Mouse (Mus musculus): ENCODE measurements around the gene 3425401B19Rik. TPM values are rescaled to one million over a fixed set of nuclear protein-coding genes. Genes with fewer than 3 reads are reported as not detected.

The 3425401B19Rik gene
- 0.23 and 0.37 TPM in 2 replicates for total RNA-seq (2017)

GRCm38 (mm10) chr14:32685124-32685826 lies at the start of gene 3425401B19Rik:
3425401B19Rik (minus strand) TSS chr14:32685293.
- ATAC-seq (ENCODE audit: extremely low read depth, insufficient number of reproducible peaks, low FRiP score, poor library complexity, severe bottlenecking): no peak

DNA sequence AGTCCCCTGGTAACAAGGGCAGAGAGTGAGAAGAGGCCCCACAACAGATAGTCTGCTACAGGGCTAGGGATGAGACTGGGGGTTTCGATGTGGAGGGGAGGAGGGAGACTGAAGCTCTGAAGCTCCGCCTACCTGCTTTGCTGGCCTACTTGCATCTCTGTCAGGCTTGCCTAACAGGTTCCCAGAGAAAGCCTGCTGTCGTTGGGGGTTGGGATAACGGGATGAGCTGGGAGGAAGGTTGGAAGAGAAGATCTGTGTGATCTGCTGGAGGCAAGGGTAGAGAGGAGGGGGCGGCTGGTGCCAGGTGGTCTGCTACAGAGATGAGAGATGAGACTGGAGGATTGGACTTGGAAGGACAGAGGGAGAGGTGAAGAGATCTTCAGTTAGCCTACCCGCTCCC lies 47.9 kb upstream of the 3425401B19Rik start:
- ATAC-seq (ENCODE audit: extremely low read depth, insufficient number of reproducible peaks, low FRiP score, poor library complexity, severe bottlenecking): no peak

DNA sequence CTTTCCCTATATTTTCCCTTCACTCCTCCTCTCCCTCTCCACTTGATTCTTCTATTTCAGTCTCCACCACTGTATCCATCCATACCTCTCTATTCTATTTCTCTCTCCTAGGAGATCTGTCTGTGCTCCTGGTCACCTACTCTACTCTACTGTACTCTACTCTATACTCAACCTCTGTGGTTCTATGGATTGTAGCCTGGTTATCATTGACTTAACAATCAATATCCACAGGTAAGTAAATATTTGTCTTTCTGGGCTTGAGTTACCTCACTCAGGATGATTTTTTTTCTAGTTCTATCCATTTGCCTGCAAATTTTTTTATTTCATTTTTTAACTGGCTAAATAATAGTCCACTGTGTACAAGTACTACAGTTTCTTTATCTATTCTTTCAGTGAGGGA lies 41.8 kb upstream of the 3425401B19Rik start:
- ATAC-seq (ENCODE audit: extremely low read depth, insufficient number of reproducible peaks, low FRiP score, poor library complexity, severe bottlenecking): no peak

GRCm38 (mm10) chr14:32721461-32721860 lies 36.4 kb upstream of the 3425401B19Rik start:
- no peak for ATAC-seq (ENCODE audit: extremely low read depth, insufficient number of reproducible peaks, low FRiP score, poor library complexity, severe bottlenecking)

DNA sequence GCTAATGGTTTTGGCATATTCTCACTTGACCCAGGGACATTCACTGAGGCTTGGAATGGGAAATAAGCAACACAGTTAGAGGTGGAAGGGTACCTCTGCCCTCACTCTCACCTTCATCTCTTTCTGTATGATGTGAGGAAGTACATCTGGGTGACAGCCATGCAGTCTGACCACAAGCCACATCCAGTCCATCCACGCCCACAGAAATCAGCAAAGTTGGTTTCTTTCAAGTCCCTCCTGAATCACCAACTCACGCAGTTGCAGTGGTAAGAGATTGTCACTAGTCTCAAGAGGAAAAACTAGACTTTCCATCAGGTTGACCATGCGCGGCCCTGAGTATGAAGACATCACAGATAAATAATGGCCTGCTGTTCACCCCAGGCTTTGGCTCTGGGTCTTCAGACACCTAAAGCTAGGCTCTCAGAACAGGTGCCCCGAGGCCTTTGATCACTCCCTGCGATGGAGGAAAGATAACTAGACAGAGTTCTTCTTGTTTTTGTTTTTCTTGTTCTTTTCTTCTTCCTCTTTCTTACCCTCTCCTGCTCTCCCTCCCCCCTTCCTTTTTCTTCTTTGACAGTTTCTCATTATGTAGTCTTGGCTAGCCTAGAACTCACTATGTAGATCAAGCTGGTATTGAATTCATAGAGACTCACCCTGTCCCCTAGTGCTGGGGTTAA lies 31.8 kb upstream of the 3425401B19Rik start:
- ATAC-seq (ENCODE audit: extremely low read depth, insufficient number of reproducible peaks, low FRiP score, poor library complexity, severe bottlenecking): peak; percentile 51; the same call in 1 of the 2 replicates

- no peak for ATAC-seq (ENCODE audit: extremely low read depth, insufficient number of reproducible peaks, low FRiP score, poor library complexity, severe bottlenecking)
These were observed 30.4 kb upstream of the 3425401B19Rik start for GRCm38 (mm10) chr14:32715489-32715888.

- ATAC-seq (ENCODE audit: extremely low read depth, insufficient number of reproducible peaks, low FRiP score, poor library complexity, severe bottlenecking): no peak
These were observed 30.0 kb upstream of the 3425401B19Rik start for GRCm38 (mm10) chr14:32715076-32715475.

GRCm38 (mm10) chr14:32709861-32710260 lies 24.8 kb upstream of the 3425401B19Rik start:
- ATAC-seq (ENCODE audit: extremely low read depth, insufficient number of reproducible peaks, low FRiP score, poor library complexity, severe bottlenecking): no peak

GRCm38 (mm10) chr14:32708756-32709155 lies 23.7 kb upstream of the 3425401B19Rik start:
- no peak for ATAC-seq (ENCODE audit: extremely low read depth, insufficient number of reproducible peaks, low FRiP score, poor library complexity, severe bottlenecking)

DNA sequence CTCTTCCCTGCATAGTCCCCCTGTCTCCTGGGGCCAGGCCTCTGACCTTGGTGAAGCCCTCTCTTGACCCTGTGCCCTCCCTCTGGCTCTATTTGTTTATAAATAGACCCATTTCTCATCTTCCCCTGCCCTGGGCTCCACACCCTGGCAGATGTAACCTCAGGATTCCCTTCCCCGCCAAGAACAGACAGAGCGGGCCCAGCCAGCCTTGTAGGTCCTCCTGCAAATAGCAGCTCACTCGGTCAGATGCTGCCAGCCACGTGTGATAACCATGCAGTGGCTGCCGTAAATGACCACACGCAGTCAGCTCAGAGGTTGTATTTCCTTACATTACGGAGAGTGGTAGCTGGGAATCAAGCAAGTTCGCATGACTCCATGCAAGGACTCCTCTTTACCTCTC lies 22.8 kb upstream of the 3425401B19Rik start:
- ATAC-seq (ENCODE audit: extremely low read depth, insufficient number of reproducible peaks, low FRiP score, poor library complexity, severe bottlenecking): no peak

DNA sequence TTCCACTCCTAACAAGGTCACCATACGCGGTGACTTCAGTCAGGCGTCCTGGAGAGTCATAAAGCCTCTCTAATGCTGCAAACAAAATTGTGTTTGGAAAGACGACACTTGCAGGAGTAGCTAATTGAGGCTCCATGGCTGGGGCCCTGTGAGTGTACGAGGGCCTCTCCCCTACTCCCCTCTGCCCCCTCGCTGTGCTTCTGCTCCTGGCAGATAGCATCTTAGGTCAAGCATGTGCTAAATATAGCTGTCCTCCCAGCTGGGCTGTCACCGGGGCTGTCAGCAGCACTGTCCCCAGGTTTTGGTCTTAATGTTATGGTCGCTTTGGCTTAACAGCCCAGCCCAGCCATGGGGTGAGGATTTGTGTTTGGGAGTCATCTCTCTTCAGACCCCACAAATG lies 15.9 kb upstream of the 3425401B19Rik start:
- no peak for ATAC-seq (ENCODE audit: extremely low read depth, insufficient number of reproducible peaks, low FRiP score, poor library complexity, severe bottlenecking)

- no peak for ATAC-seq (ENCODE audit: extremely low read depth, insufficient number of reproducible peaks, low FRiP score, poor library complexity, severe bottlenecking)
These were observed 13.5 kb upstream of the 3425401B19Rik start for GRCm38 (mm10) chr14:32698556-32698955.

GRCm38 (mm10) chr14:32697774-32698173 lies 12.7 kb upstream of the 3425401B19Rik start:
- no peak for ATAC-seq (ENCODE audit: extremely low read depth, insufficient number of reproducible peaks, low FRiP score, poor library complexity, severe bottlenecking)

DNA sequence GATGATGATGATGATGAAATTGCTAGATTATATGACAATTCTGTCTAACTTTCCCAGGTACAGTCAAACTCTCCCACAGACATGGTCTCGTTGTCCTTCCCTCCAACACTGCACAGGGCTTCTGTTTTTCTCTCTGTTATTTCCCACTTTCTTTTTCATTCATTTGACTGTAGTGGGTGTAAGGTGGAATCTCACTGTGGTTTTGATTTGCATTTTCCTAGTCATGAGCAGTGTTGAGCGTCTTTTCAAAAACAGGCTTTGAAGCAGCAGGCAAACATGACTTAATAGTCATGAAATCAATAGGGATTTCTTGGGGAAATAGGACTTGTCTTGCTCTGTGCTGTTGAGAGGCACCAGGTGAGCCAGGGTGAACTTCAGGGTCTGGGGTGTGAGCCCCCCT lies 11.3 kb upstream of the 3425401B19Rik start:
- no peak for ATAC-seq (ENCODE audit: extremely low read depth, insufficient number of reproducible peaks, low FRiP score, poor library complexity, severe bottlenecking)

- no peak for ATAC-seq (ENCODE audit: extremely low read depth, insufficient number of reproducible peaks, low FRiP score, poor library complexity, severe bottlenecking)
These were observed 10.8 kb upstream of the 3425401B19Rik start for GRCm38 (mm10) chr14:32695906-32696305.

- no peak for ATAC-seq (ENCODE audit: extremely low read depth, insufficient number of reproducible peaks, low FRiP score, poor library complexity, severe bottlenecking)
These were observed 373 bp downstream of the 3425401B19Rik start for GRCm38 (mm10) chr14:32684735-32685105.

GRCm38 (mm10) chr14:32683982-32684734 lies 935 bp downstream of the 3425401B19Rik start:
- peak; percentile 50 for ATAC-seq (ENCODE audit: extremely low read depth, insufficient number of reproducible peaks, low FRiP score, poor library complexity, severe bottlenecking)

- ATAC-seq (ENCODE audit: extremely low read depth, insufficient number of reproducible peaks, low FRiP score, poor library complexity, severe bottlenecking): peak; percentile 16; the same call in 1 of the 2 replicates
These were observed 1.7 kb downstream of the 3425401B19Rik start for GRCm38 (mm10) chr14:32683251-32683838.

- no peak for ATAC-seq (ENCODE audit: extremely low read depth, insufficient number of reproducible peaks, low FRiP score, poor library complexity, severe bottlenecking)
These were observed 2.6 kb downstream of the 3425401B19Rik start for GRCm38 (mm10) chr14:32682536-32682935.

Measured in neutrophil, adult 5-6 weeks (primary cell).